In the genomic region with DNA sequence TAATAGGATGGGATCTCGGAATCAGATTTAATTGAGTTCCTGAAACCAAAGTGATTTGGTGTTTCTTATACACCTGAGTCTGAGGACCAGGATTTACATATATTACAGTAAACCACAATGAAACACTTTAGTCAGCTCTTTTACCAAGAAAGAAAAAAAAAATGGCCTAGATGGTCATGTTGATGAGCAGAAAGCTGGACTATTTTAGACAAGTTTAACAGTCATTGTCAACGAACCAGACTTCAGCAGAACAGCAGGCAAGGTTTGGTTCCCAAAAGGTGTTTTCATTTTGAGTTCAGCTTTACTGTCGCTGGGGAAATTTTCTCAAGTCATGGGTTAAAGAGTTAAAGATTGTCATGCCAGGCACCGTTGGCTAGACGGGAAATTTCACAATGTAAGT, we compare ENCODE assay signal across 16 mouse cellular contexts.
"Had no signal": no experiment of that assay in that cellular context is flagged by ENCODE, and none has a peak within 500 bp of the region (broad histone marks: within the 10 kb centered on the region; RNA-seq: fewer than 3 reads in every experiment).

No protein-coding gene starts in this region.

- H3K4me2 ChIP-seq: liver, embryonic 15.5 days; lung, embryonic 15.5 days; midbrain, embryonic 11.5 days; midbrain, embryonic 13.5 days; midbrain, embryonic 15.5 days; neural tube, embryonic 12.5 days; stomach, embryonic 15.5 days had no signal

- H3K9ac ChIP-seq: liver, embryonic 15.5 days; liver, postnatal 0 days; lung, embryonic 15.5 days; midbrain, embryonic 13.5 days; midbrain, embryonic 15.5 days; neural tube, embryonic 12.5 days; stomach, embryonic 15.5 days had no signal

- H3K36me3 ChIP-seq: liver, embryonic 15.5 days; lung, embryonic 15.5 days; midbrain, embryonic 13.5 days; midbrain, embryonic 15.5 days; neural tube, embryonic 12.5 days; stomach, embryonic 15.5 days had no signal

- DNase-seq: liver, postnatal 0 days; lung, adult 2 months; lung, postnatal 14 days; right cerebral cortex, postnatal 14 days; thymus, postnatal 25 days; thymus, postnatal 4 days had no signal

- H3K4me3 ChIP-seq: liver, embryonic 15.5 days; lung, embryonic 15.5 days; megakaryocyte, embryonic 14.5 days; midbrain, embryonic 13.5 days; midbrain, embryonic 15.5 days; neural tube, embryonic 12.5 days; stomach, embryonic 15.5 days had no signal

- H3K4me1 ChIP-seq: liver, embryonic 15.5 days; lung, embryonic 15.5 days; midbrain, embryonic 13.5 days; midbrain, embryonic 15.5 days; neural tube, embryonic 12.5 days; stomach, embryonic 15.5 days had no signal

- H3K27ac ChIP-seq: liver, embryonic 15.5 days; lung, embryonic 15.5 days; macrophage; midbrain, embryonic 13.5 days; midbrain, embryonic 15.5 days; neural tube, embryonic 12.5 days; stomach, embryonic 15.5 days; stomach, postnatal 0 days had no signal

- H3K9me3 ChIP-seq: liver, embryonic 15.5 days; lung, embryonic 15.5 days; megakaryocyte, embryonic 14.5 days; midbrain, embryonic 13.5 days; midbrain, embryonic 15.5 days; neural tube, embryonic 12.5 days; stomach, embryonic 15.5 days had no signal

- H3K27me3 ChIP-seq: lung, embryonic 15.5 days had no signal
